ENCODE assay signal across 23 mouse cellular contexts in genomic region chr5:97601384-97601783, GRCm38 (mm10).
DNase-seq lines count a peak whose midpoint lies in the region; ATAC-seq lines count a peak whose summit lies in the region.
"Had no signal": no experiment of that assay in that cellular context is flagged by ENCODE, and none has a peak within 500 bp of the region (broad histone marks: within the 10 kb centered on the region; RNA-seq: fewer than 3 reads in every experiment).

No protein-coding gene starts in this region.

- 53% methylated on average over 2 of the region's 2 CpGs for WGBS in kidney, embryonic 14.5 days
- WGBS in kidney, embryonic 16.5 days = 56% methylated on average over 2 of the region's 2 CpGs
- WGBS in lung, embryonic 15.5 days = 61% methylated on average over 2 of the region's 2 CpGs

- no peak overlapping the region for H3K27ac ChIP-seq in kidney, embryonic 14.5 days (ENCODE audit: low read depth, low read length)
- H3K27ac ChIP-seq in kidney, embryonic 16.5 days (ENCODE audit: low read length) = no peak overlapping the region
- H3K27ac ChIP-seq in lung, embryonic 15.5 days = peak overlapping the region; percentile 37; the same call in 1 of the 2 replicates
- H3K27ac ChIP-seq: embryonic facial prominence, embryonic 10.5 days; embryonic facial prominence, embryonic 12.5 days; forebrain, embryonic 13.5 days; forebrain, embryonic 15.5 days had no signal

- no peak overlapping the region for H3K9ac ChIP-seq in kidney, embryonic 14.5 days (ENCODE audit: low read depth, low read length)
- H3K9ac ChIP-seq in kidney, embryonic 16.5 days (replicated peaks; ENCODE audit: low read length) = no peak overlapping the region
- H3K9ac ChIP-seq in lung, embryonic 15.5 days = no peak overlapping the region
- H3K9ac ChIP-seq: embryonic facial prominence, embryonic 12.5 days; forebrain, embryonic 13.5 days; forebrain, embryonic 15.5 days had no signal

- H3K4me2 ChIP-seq in kidney, embryonic 14.5 days (replicated peaks; ENCODE audit: low read depth, low read length) = no peak overlapping the region
- H3K4me2 ChIP-seq in kidney, embryonic 16.5 days (replicated peaks; ENCODE audit: low read depth, low read length) = no peak overlapping the region
- no peak overlapping the region for H3K4me2 ChIP-seq in lung, embryonic 15.5 days
- H3K4me2 ChIP-seq: embryonic facial prominence, embryonic 12.5 days; forebrain, embryonic 13.5 days; forebrain, embryonic 15.5 days had no signal

- ATAC-seq in kidney, embryonic 14.5 days (ENCODE audit: low FRiP score, low TSS enrichment) = peak; percentile 71; the same call in 1 of the 2 replicates
- peak; percentile 76 for ATAC-seq in kidney, embryonic 16.5 days (ENCODE audit: low FRiP score, low TSS enrichment)
- ATAC-seq in lung, embryonic 15.5 days (ENCODE audit: borderline replicate concordance, extremely low read depth, low FRiP score, low TSS enrichment) = no peak
- ATAC-seq: activated CD4-positive, CD25-positive, alpha-beta regulatory T cell, adult 4 months; CD4-positive, CD25-positive, alpha-beta regulatory T cell, adult 4 months; forebrain, embryonic 13.5 days; forebrain, embryonic 15.5 days; Patski had no signal

- H3K4me1 ChIP-seq in kidney, embryonic 14.5 days (ENCODE audit: control insufficient read depth, insufficient read depth, low read length) = no peaks in the 10 kb centered on the region
- H3K4me1 ChIP-seq in kidney, embryonic 16.5 days (ENCODE audit: insufficient read depth, low read length) = peaks cover 4% of the 10 kb centered on the region; the same call in 1 of the 2 replicates
- H3K4me1 ChIP-seq in lung, embryonic 15.5 days = 0 out of 2 replicates have a peak, but pooled peaks cover 2% of the 10 kb centered on the region
- H3K4me1 ChIP-seq: embryonic facial prominence, embryonic 10.5 days; embryonic facial prominence, embryonic 12.5 days; forebrain, embryonic 13.5 days had no signal

- no peaks in the 10 kb centered on the region for H3K27me3 ChIP-seq in kidney, embryonic 14.5 days (ENCODE audit: control insufficient read depth, insufficient read depth, low read length)
- no peaks in the 10 kb centered on the region for H3K27me3 ChIP-seq in kidney, embryonic 16.5 days (ENCODE audit: insufficient read depth, low read length)
- no peaks in the 10 kb centered on the region for H3K27me3 ChIP-seq in lung, embryonic 15.5 days
- H3K27me3 ChIP-seq: CH12.LX; embryonic facial prominence, embryonic 12.5 days; forebrain, embryonic 13.5 days; forebrain, embryonic 15.5 days had no signal

- H3K36me3 ChIP-seq in kidney, embryonic 14.5 days (ENCODE audit: control insufficient read depth, insufficient read depth, low read length) = no peaks in the 10 kb centered on the region
- no peaks in the 10 kb centered on the region for H3K36me3 ChIP-seq in kidney, embryonic 16.5 days (ENCODE audit: insufficient read depth, low read length)
- H3K36me3 ChIP-seq in lung, embryonic 15.5 days = no peaks in the 10 kb centered on the region
- H3K36me3 ChIP-seq: embryonic facial prominence, embryonic 10.5 days; embryonic facial prominence, embryonic 12.5 days; forebrain, embryonic 15.5 days; G1E had no signal

- DNase-seq in kidney, adult 11 months = no peak
- DNase-seq in kidney, postnatal 25 days = no peak
- DNase-seq in lung, adult 18-20 months = no peak
- no peak for DNase-seq in adrenal gland, adult 18-20 months (ENCODE audit: low spot score in 2 of 2)
- DNase-seq: adrenal gland, postnatal 25 days; B cell, adult 2 months; cerebellum, adult 11-12 months; cerebellum, adult 2 months; cerebellum, adult 9-10 months; cerebellum, postnatal 10 days; cerebellum, postnatal 25 days had no signal

- H3K9me3 ChIP-seq in kidney, embryonic 14.5 days (ENCODE audit: control insufficient read depth, low read length) = no peaks in the 10 kb centered on the region
- no peaks in the 10 kb centered on the region for H3K9me3 ChIP-seq in kidney, embryonic 16.5 days (ENCODE audit: low read length)
- H3K9me3 ChIP-seq in lung, embryonic 15.5 days = no peaks in the 10 kb centered on the region
- H3K9me3 ChIP-seq: embryonic facial prominence, embryonic 10.5 days; embryonic facial prominence, embryonic 12.5 days; forebrain, embryonic 13.5 days; forebrain, embryonic 15.5 days had no signal

- H3K4me3 ChIP-seq in kidney, embryonic 14.5 days (ENCODE audit: low read length) = no peak overlapping the region
- H3K4me3 ChIP-seq in kidney, embryonic 16.5 days (ENCODE audit: low read length) = no peak overlapping the region
- no peak overlapping the region for H3K4me3 ChIP-seq in lung, embryonic 15.5 days
- H3K4me3 ChIP-seq: embryonic facial prominence, embryonic 10.5 days; embryonic facial prominence, embryonic 12.5 days; forebrain, embryonic 13.5 days; forebrain, embryonic 15.5 days had no signal
